ENCODE assay signal across 23 mouse cellular contexts in genomic region chr1:88213061-88213460, GRCm38 (mm10). TPM values are rescaled to one million over a fixed set of nuclear protein-coding genes. Genes with fewer than 3 reads are reported as not detected.
DNase-seq lines count a peak whose midpoint lies in the region; ATAC-seq and TF ChIP-seq lines count a peak whose summit lies in the region.
"Had no signal": no experiment of that assay in that cellular context is flagged by ENCODE, and none has a peak within 500 bp of the region (broad histone marks: within the 10 kb centered on the region; RNA-seq: fewer than 3 reads in every experiment).

No protein-coding gene starts in this region.

- H3K9ac ChIP-seq in forebrain, postnatal 0 days, result no peak overlapping the region
- H3K9ac ChIP-seq in lung, postnatal 0 days (replicated peaks; ENCODE audit: low read depth), result no peak overlapping the region
- H3K9ac ChIP-seq in liver, postnatal 0 days (replicated peaks), result no peak overlapping the region
- H3K9ac ChIP-seq: liver, embryonic 15.5 days; stomach, embryonic 15.5 days had no signal

- TF ChIP-seq CTCF in forebrain, postnatal 0 days (IDR thresholded peaks at IDR 0.05; ENCODE audit: low read depth), result no peak
- TF ChIP-seq CTCF in lung, postnatal 0 days (IDR thresholded peaks at IDR 0.05), result no peak
- no peak for TF ChIP-seq CTCF in liver, postnatal 0 days (IDR thresholded peaks at IDR 0.05; ENCODE audit: low read depth)

- intact Hi-C loops in heart, postnatal 25 days (cut with DNase I), result no loop called here

- 85% methylated on average over 1 of the region's 1 CpGs for WGBS in forebrain, postnatal 0 days
- 83% methylated on average over 1 of the region's 1 CpGs for WGBS in forebrain, embryonic 10.5 days
- WGBS in lung, postnatal 0 days, result 72% methylated on average over 1 of the region's 1 CpGs
- 64% methylated on average over 1 of the region's 1 CpGs for WGBS in liver, postnatal 0 days (ENCODE audit: insufficient replicate concordance)

- H3K36me3 ChIP-seq in forebrain, postnatal 0 days (ENCODE audit: insufficient read depth), result no peaks in the 10 kb centered on the region
- no peaks in the 10 kb centered on the region for H3K36me3 ChIP-seq in forebrain, embryonic 10.5 days (replicated peaks)
- no peaks in the 10 kb centered on the region for H3K36me3 ChIP-seq in lung, postnatal 0 days (ENCODE audit: insufficient read depth, low read length)
- no peaks in the 10 kb centered on the region for H3K36me3 ChIP-seq in liver, postnatal 0 days (replicated peaks; ENCODE audit: insufficient read depth, low read length)
- H3K36me3 ChIP-seq: liver, embryonic 15.5 days; stomach, embryonic 15.5 days had no signal

- H3K4me2 ChIP-seq in forebrain, postnatal 0 days (ENCODE audit: low read depth), result no peak overlapping the region
- H3K4me2 ChIP-seq in lung, postnatal 0 days (replicated peaks; ENCODE audit: low read depth, low read length), result no peak overlapping the region
- peak overlapping the region; percentile 1; the same call in 1 of the 2 replicates for H3K4me2 ChIP-seq in liver, postnatal 0 days (ENCODE audit: low read depth, low read length)
- H3K4me2 ChIP-seq: liver, embryonic 15.5 days; stomach, embryonic 15.5 days had no signal

- TF ChIP-seq EP300 in lung, postnatal 0 days (IDR thresholded peaks at IDR 0.05), result no peak
- TF ChIP-seq EP300 in liver, postnatal 0 days (IDR thresholded peaks at IDR 0.05; ENCODE audit: low read depth), result no peak

- no peak overlapping the region for H3K4me3 ChIP-seq in forebrain, postnatal 0 days (ENCODE audit: low read depth, low read length)
- H3K4me3 ChIP-seq in forebrain, embryonic 10.5 days, result no peak overlapping the region
- H3K4me3 ChIP-seq in lung, postnatal 0 days (ENCODE audit: low read depth, low read length), result no peak overlapping the region
- H3K4me3 ChIP-seq in liver, postnatal 0 days (ENCODE audit: low read depth, low read length), result peak overlapping the region; percentile 1; the same call in 1 of the 2 replicates
- H3K4me3 ChIP-seq: liver, embryonic 15.5 days; stomach, embryonic 15.5 days had no signal

- DNase-seq in forebrain, postnatal 0 days, result peak; percentile 1
- no peak for DNase-seq in forebrain, embryonic 10.5 days (ENCODE audit: extremely low spot score, low spot score)
- DNase-seq in lung, postnatal 0 days (ENCODE audit: low spot score), result peak; percentile 15
- DNase-seq in lung, postnatal 4 days, result no peak
- peak; percentile 3 for DNase-seq in CD4-positive helper T cell, adult 2 months (ENCODE audit: low read depth, low spot score)
- DNase-seq in liver, postnatal 0 days, result no peak
- DNase-seq in thymus, postnatal 25 days, result no peak
- no peak for DNase-seq in heart, postnatal 25 days (ENCODE audit: low spot score)
- DNase-seq: cerebellum, postnatal 25 days; kidney, adult 9 months; left cerebral cortex, postnatal 4 days; spleen, adult 18-20 months; thymus, postnatal 36 days had no signal

- peaks cover 63% of the 10 kb centered on the region for H3K9me3 ChIP-seq in forebrain, postnatal 0 days (ENCODE audit: low read length)
- peaks cover 54% of the 10 kb centered on the region for H3K9me3 ChIP-seq in forebrain, embryonic 10.5 days
- peaks cover 54% of the 10 kb centered on the region for H3K9me3 ChIP-seq in lung, postnatal 0 days (ENCODE audit: low read length)
- H3K9me3 ChIP-seq in liver, postnatal 0 days (ENCODE audit: low read length), result peaks cover 46% of the 10 kb centered on the region

- H3K27me3 ChIP-seq in forebrain, postnatal 0 days (ENCODE audit: insufficient read depth, low read length), result no peaks in the 10 kb centered on the region
- H3K27me3 ChIP-seq in forebrain, embryonic 10.5 days (ENCODE audit: poor library complexity, severe bottlenecking), result no peaks in the 10 kb centered on the region
- H3K27me3 ChIP-seq in lung, postnatal 0 days (replicated peaks; ENCODE audit: insufficient read depth, low read length), result no peaks in the 10 kb centered on the region
- no peaks in the 10 kb centered on the region for H3K27me3 ChIP-seq in liver, postnatal 0 days (ENCODE audit: insufficient read depth, low read length)
- H3K27me3 ChIP-seq: CH12.LX; liver, embryonic 15.5 days; Patski; stomach, embryonic 15.5 days had no signal

- H3K27ac ChIP-seq in forebrain, postnatal 0 days (ENCODE audit: low read depth, low read length), result no peak overlapping the region
- no peak overlapping the region for H3K27ac ChIP-seq in forebrain, embryonic 10.5 days
- no peak overlapping the region for H3K27ac ChIP-seq in lung, postnatal 0 days (ENCODE audit: low read length)
- peak overlapping the region; percentile 31; the same call in 1 of the 2 replicates for H3K27ac ChIP-seq in liver, postnatal 0 days (ENCODE audit: low read depth)
- H3K27ac ChIP-seq: liver, embryonic 15.5 days; stomach, embryonic 15.5 days had no signal

- ATAC-seq in forebrain, postnatal 0 days, result no peak
- ATAC-seq in lung, postnatal 0 days, result no peak; the same call in 1 of the 2 replicates
- ATAC-seq in liver, postnatal 0 days, result peak; percentile 17
- ATAC-seq: hindbrain, embryonic 16.5 days; Patski had no signal

- no peaks in the 10 kb centered on the region for H3K4me1 ChIP-seq in forebrain, postnatal 0 days (ENCODE audit: insufficient read depth)
- no peaks in the 10 kb centered on the region for H3K4me1 ChIP-seq in forebrain, embryonic 10.5 days
- H3K4me1 ChIP-seq in lung, postnatal 0 days (ENCODE audit: insufficient read depth, low read depth, low read length), result no peaks in the 10 kb centered on the region
- no peaks in the 10 kb centered on the region for H3K4me1 ChIP-seq in liver, postnatal 0 days (ENCODE audit: insufficient read depth)
- H3K4me1 ChIP-seq: stomach, embryonic 15.5 days had no signal

RNA-seq across cellular contexts. Expression of gene Ugt1a1, which starts 1.3 kb away (rescaled TPM):
- 0.14 TPM in 1 of 2 replicates, not detected in the other for total RNA-seq in forebrain, postnatal 0 days (2014; rRNA removed)
- not detected in 2 replicates for polyA plus RNA-seq in forebrain, postnatal 0 days (2015; fragmentation: Nextera tagmentation; extraction: Ambion mirVana)
- 0.07 TPM in 1 of 2 replicates, not detected in the other for polyA plus RNA-seq in forebrain, embryonic 10.5 days (2016; fragmentation: Nextera tagmentation; extraction: Ambion mirVana)
- polyA plus RNA-seq in lung, postnatal 0 days (2015; fragmentation: Nextera tagmentation; extraction: Ambion mirVana), result 0.21 and 0.26 TPM in 2 replicates
- 412 and 437 TPM in 2 replicates for polyA plus RNA-seq in liver, postnatal 0 days (2015; fragmentation: Nextera tagmentation; extraction: Ambion mirVana)
- total RNA-seq in heart, postnatal 25 days (2021), result not detected
- total RNA-seq: CH12.LX; heart, postnatal 10 days had no signal
- polyA plus RNA-seq: forebrain, embryonic 11.5 days; hindbrain, embryonic 16.5 days; neural tube, embryonic 14.5 days had no signal

RNA-seq across cellular contexts. Expression of gene Dnajb3, which starts 7.5 kb away (rescaled TPM):
- total RNA-seq in forebrain, postnatal 0 days (2014; rRNA removed), result 5.3 and 6.6 TPM in 2 replicates
- polyA plus RNA-seq in forebrain, postnatal 0 days (2015; fragmentation: Nextera tagmentation; extraction: Ambion mirVana), result 10.7 and 12.4 TPM in 2 replicates
- 8.5 and 9.5 TPM in 2 replicates for polyA plus RNA-seq in forebrain, embryonic 10.5 days (2016; fragmentation: Nextera tagmentation; extraction: Ambion mirVana)
- 2.7 and 3.8 TPM in 2 replicates for polyA plus RNA-seq in lung, postnatal 0 days (2015; fragmentation: Nextera tagmentation; extraction: Ambion mirVana)
- 7.1 and 7.8 TPM in 2 replicates for polyA plus RNA-seq in liver, postnatal 0 days (2015; fragmentation: Nextera tagmentation; extraction: Ambion mirVana)
- under 1 TPM; 0.42 TPM for total RNA-seq in heart, postnatal 25 days (2021)
- total RNA-seq: CH12.LX; gastrocnemius, adult 18-20 months had no signal
- polyA plus RNA-seq: Patski had no signal

RNA-seq across cellular contexts. Expression of gene Ugt1a2, which starts 12.7 kb away (rescaled TPM):
- total RNA-seq in forebrain, postnatal 0 days (2014; rRNA removed), result not detected in 2 replicates
- polyA plus RNA-seq in forebrain, postnatal 0 days (2015; fragmentation: Nextera tagmentation; extraction: Ambion mirVana), result not detected in 2 replicates
- polyA plus RNA-seq in forebrain, embryonic 10.5 days (2016; fragmentation: Nextera tagmentation; extraction: Ambion mirVana), result 0.07 TPM in 1 of 2 replicates, not detected in the other
- polyA plus RNA-seq in lung, postnatal 0 days (2015; fragmentation: Nextera tagmentation; extraction: Ambion mirVana), result 0.08 and 0.11 TPM in 2 replicates
- polyA plus RNA-seq in liver, postnatal 0 days (2015; fragmentation: Nextera tagmentation; extraction: Ambion mirVana), result not detected in 2 replicates
- total RNA-seq in heart, postnatal 25 days (2021), result not detected
- total RNA-seq: CH12.LX; heart, postnatal 10 days had no signal
- polyA plus RNA-seq: forebrain, embryonic 11.5 days; hindbrain, embryonic 16.5 days had no signal

RNA-seq across cellular contexts. Expression of gene Mroh2a, which starts 13.7 kb away (rescaled TPM):
- total RNA-seq in forebrain, postnatal 0 days (2014; rRNA removed), result 0.23 TPM in 1 of 2 replicates, not detected in the other
- 0.35 and 0.36 TPM in 2 replicates for polyA plus RNA-seq in forebrain, postnatal 0 days (2015; fragmentation: Nextera tagmentation; extraction: Ambion mirVana)
- polyA plus RNA-seq in forebrain, embryonic 10.5 days (2016; fragmentation: Nextera tagmentation; extraction: Ambion mirVana), result 1.3 and 1.4 TPM in 2 replicates
- 0.15 and 0.43 TPM in 2 replicates for polyA plus RNA-seq in lung, postnatal 0 days (2015; fragmentation: Nextera tagmentation; extraction: Ambion mirVana)
- 0.61 and 0.66 TPM in 2 replicates for polyA plus RNA-seq in liver, postnatal 0 days (2015; fragmentation: Nextera tagmentation; extraction: Ambion mirVana)
- total RNA-seq in heart, postnatal 25 days (2021), result under 1 TPM; 0.28 to 0.42 TPM
- total RNA-seq: gastrocnemius, adult 18-20 months had no signal

RNA-seq across cellular contexts. Expression of gene Ugt1a5, which starts 47.2 kb away (rescaled TPM):
- total RNA-seq in forebrain, postnatal 0 days (2014; rRNA removed), result not detected in 2 replicates
- polyA plus RNA-seq in forebrain, postnatal 0 days (2015; fragmentation: Nextera tagmentation; extraction: Ambion mirVana), result not detected in 2 replicates
- not detected in 2 replicates for polyA plus RNA-seq in forebrain, embryonic 10.5 days (2016; fragmentation: Nextera tagmentation; extraction: Ambion mirVana)
- not detected in 2 replicates for polyA plus RNA-seq in lung, postnatal 0 days (2015; fragmentation: Nextera tagmentation; extraction: Ambion mirVana)
- polyA plus RNA-seq in liver, postnatal 0 days (2015; fragmentation: Nextera tagmentation; extraction: Ambion mirVana), result 0.08 and 0.19 TPM in 2 replicates
- under 1 TPM in 1 of 2 experiments, not detected in 1; 0.64 TPM for total RNA-seq in heart, postnatal 25 days (2021)
- total RNA-seq: CH12.LX had no signal
- polyA plus RNA-seq: embryonic facial prominence, embryonic 14.5 days; forebrain, embryonic 11.5 days; hindbrain, embryonic 16.5 days; liver, embryonic 15.5 days; neural tube, embryonic 14.5 days; Patski; stomach, embryonic 15.5 days had no signal

Comparison
In these comparisons a context has a peak if more than half of its experiments do, and no peak if none do; other contexts are left out.
1. DNase-seq: peak in forebrain, postnatal 0 days (single experiment), lung, postnatal 0 days (single experiment) and CD4-positive helper T cell, adult 2 months (single experiment); none in forebrain, embryonic 10.5 days (single experiment), lung, postnatal 4 days (0 of 2), liver, postnatal 0 days (single experiment), thymus, postnatal 25 days (single experiment) and heart, postnatal 25 days (single experiment).
2. RNA of gene Ugt1a1, which starts 1.3 kb away (polyA plus RNA-seq): 412 to 437 TPM in liver, postnatal 0 days; 0.21 to 0.26 TPM in lung, postnatal 0 days, 0.07 TPM in forebrain, embryonic 10.5 days and not detected in forebrain, postnatal 0 days; every median in the first group is over 100 times any median in the second.